Mouse (Mus musculus): ENCODE results near the gene Slc51a. TPM values are rescaled to one million over a fixed set of nuclear protein-coding genes. Genes with fewer than 3 reads are reported as not detected.

The Slc51a gene
- polyA plus RNA-seq, 1 experiment from 2014 or later, result 46.0 TPM

DNA sequence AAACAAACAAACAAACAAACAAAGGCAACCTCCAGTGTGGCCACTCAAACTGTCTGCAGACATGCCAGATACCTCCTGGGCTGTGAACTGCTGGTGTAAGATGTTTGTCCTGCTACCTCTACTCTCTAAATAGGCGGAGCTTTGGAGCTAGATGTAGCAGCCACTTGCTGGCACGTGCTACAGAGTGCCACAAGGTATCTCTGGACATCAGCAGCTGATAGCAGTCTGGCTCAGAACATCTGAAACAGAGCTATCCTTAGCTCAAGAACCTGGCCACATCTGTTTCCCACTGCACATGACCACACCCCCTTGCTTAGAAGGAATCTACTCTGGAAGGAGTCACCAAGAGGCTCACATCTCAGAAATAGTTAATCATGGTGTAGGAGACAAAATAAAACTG, 2.5 kb downstream of the Slc51a start:
- WGBS, result 59% methylated on average over 2 of the region's 2 CpGs
- no peak overlapping the region for H3K4me3 ChIP-seq (ENCODE audit: low read depth, low read length)
- no peak for ATAC-seq (replicated peaks; ENCODE audit: low FRiP score, low TSS enrichment, low read depth)

GRCm38 (mm10) chr16:32484431-32484871, 3.2 kb downstream of the Slc51a start:
- H3K27ac ChIP-seq (ENCODE audit: low read depth), result peak overlapping the region; percentile 33; the same call in 1 of the 2 replicates
- H3K4me1 ChIP-seq (replicated peaks; ENCODE audit: control insufficient read depth, insufficient read depth, low read length), result no peaks in the 10 kb centered on the region; the same call in 1 of the 2 replicates
- H3K36me3 ChIP-seq (ENCODE audit: control insufficient read depth, insufficient read depth, low read length), result no peaks in the 10 kb centered on the region
- H3K4me2 ChIP-seq (ENCODE audit: low read length), result no peak overlapping the region; the same call in 1 of the 2 replicates
- DNase-seq (ENCODE audit: low spot score) (no peak), ATAC-seq (replicated peaks; ENCODE audit: low FRiP score, low TSS enrichment, low read depth) (peak; percentile 68)
- no peaks in the 10 kb centered on the region for H3K27me3 ChIP-seq (replicated peaks; ENCODE audit: control insufficient read depth, insufficient read depth, low read length)
- WGBS, result 20% methylated on average over 7 of the region's 7 CpGs
- no peak overlapping the region for H3K9ac ChIP-seq (ENCODE audit: low read length)
- no peaks in the 10 kb centered on the region for H3K9me3 ChIP-seq (ENCODE audit: control insufficient read depth, low read length)
- no peak overlapping the region for H3K4me3 ChIP-seq (ENCODE audit: low read depth, low read length)

More for the DNA sequence above, 2.5 kb downstream of the Slc51a start:
- Histone ChIP-seq H3K27me3 (replicated peaks; ENCODE audit: control insufficient read depth, insufficient read depth, low read length) (no peaks in the 10 kb centered on the region), H3K27ac (ENCODE audit: low read depth) (no peak overlapping the region), H3K9me3 (ENCODE audit: control insufficient read depth, low read length) (no peaks in the 10 kb centered on the region), H3K9ac (ENCODE audit: low read length) (no peak overlapping the region), H3K36me3 (ENCODE audit: control insufficient read depth, insufficient read depth, low read length) (no peaks in the 10 kb centered on the region), H3K4me2 (ENCODE audit: low read length) (peak overlapping the region; percentile 33; the same call in 1 of the 2 replicates), H3K4me1 (replicated peaks; ENCODE audit: control insufficient read depth, insufficient read depth, low read length) (no peaks in the 10 kb centered on the region; the same call in 1 of the 2 replicates)
- no peak for DNase-seq (ENCODE audit: low spot score)

GRCm38 (mm10) chr16:32479415-32479814, 8.3 kb downstream of the Slc51a start:
- H3K9ac ChIP-seq (ENCODE audit: low read length), result no peak overlapping the region
- no peak overlapping the region for H3K4me2 ChIP-seq (ENCODE audit: low read length)
- DNase-seq (ENCODE audit: low spot score) (no peak), ATAC-seq (replicated peaks; ENCODE audit: low FRiP score, low TSS enrichment, low read depth) (no peak)
- 0 out of 2 replicates have a peak, but pooled peaks cover 5% of the 10 kb centered on the region for H3K36me3 ChIP-seq (ENCODE audit: control insufficient read depth, insufficient read depth, low read length)
- no peak overlapping the region for H3K4me3 ChIP-seq (ENCODE audit: low read depth, low read length)
- no peaks in the 10 kb centered on the region for H3K9me3 ChIP-seq (ENCODE audit: control insufficient read depth, low read length)
- no peak overlapping the region for H3K27ac ChIP-seq (ENCODE audit: low read depth)
- H3K27me3 ChIP-seq (replicated peaks; ENCODE audit: control insufficient read depth, insufficient read depth, low read length), result no peaks in the 10 kb centered on the region
- WGBS, result 65% methylated on average over 2 of the region's 2 CpGs
- H3K4me1 ChIP-seq (replicated peaks; ENCODE audit: control insufficient read depth, insufficient read depth, low read length), result no peaks in the 10 kb centered on the region

- no peaks in the 10 kb centered on the region for H3K27me3 ChIP-seq (replicated peaks; ENCODE audit: control insufficient read depth, insufficient read depth, low read length)
- 67% methylated on average over 6 of the region's 6 CpGs for WGBS
- no peak overlapping the region for H3K27ac ChIP-seq (ENCODE audit: low read depth)
- peaks cover 10% of the 10 kb centered on the region; the same call in 1 of the 2 replicates for H3K36me3 ChIP-seq (ENCODE audit: control insufficient read depth, insufficient read depth, low read length)
- H3K9ac ChIP-seq (ENCODE audit: low read length), result no peak overlapping the region
- no peaks in the 10 kb centered on the region for H3K9me3 ChIP-seq (ENCODE audit: control insufficient read depth, low read length)
- H3K4me2 ChIP-seq (ENCODE audit: low read length), result no peak overlapping the region
- no peak for DNase-seq (ENCODE audit: low spot score)
- ATAC-seq (replicated peaks; ENCODE audit: low FRiP score, low TSS enrichment, low read depth), result no peak
- no peaks in the 10 kb centered on the region for H3K4me1 ChIP-seq (replicated peaks; ENCODE audit: control insufficient read depth, insufficient read depth, low read length)
- no peak overlapping the region for H3K4me3 ChIP-seq (ENCODE audit: low read depth, low read length)
Observed at GRCm38 (mm10) chr16:32477315-32477714, 10.4 kb downstream of the Slc51a start.

DNA sequence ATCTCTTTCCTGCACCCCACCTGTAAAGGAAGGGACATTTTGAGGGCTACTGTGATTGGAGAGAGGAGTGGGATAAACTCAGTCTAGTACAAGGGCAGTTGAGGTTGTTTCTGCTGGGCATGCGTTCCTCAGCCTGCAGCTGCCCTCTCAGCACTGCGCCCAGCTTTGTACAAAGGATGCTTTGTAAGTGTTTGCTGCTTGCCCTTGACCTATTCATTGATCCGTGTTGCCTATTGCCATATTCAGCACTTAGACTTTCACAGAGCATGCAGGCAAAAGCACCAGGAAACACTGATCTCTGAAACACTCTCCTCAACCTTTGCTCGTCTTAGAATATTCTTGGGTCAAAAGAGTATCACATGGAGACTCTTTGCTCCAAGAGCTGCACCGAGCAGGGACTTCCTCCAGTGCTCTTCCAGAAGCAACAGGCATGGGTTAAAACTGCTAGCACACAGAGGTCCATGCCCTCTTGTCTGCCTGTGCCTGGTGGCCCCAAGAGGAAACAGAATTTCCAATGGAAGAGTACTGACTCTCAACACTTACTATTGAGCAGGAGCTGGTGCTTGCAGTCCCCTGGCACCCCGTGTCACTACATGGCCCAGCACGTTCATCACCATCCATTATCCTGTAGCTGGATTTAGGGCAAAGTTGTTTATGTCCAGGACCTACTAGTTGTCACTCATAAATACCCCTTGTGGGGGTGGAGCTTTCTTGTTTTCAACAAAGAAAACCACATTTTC, 15.2 kb downstream of the Slc51a start:
- H3K27ac ChIP-seq (ENCODE audit: low read depth), result no peak overlapping the region

GRCm38 (mm10) chr16:32469404-32470105, 18.1 kb downstream of the Slc51a start:
- H3K36me3 ChIP-seq (ENCODE audit: control insufficient read depth, insufficient read depth, low read length), result peaks cover 46% of the 10 kb centered on the region
- DNase-seq (ENCODE audit: low spot score) (no peak), ATAC-seq (replicated peaks; ENCODE audit: low FRiP score, low TSS enrichment, low read depth) (no peak)
- no peak overlapping the region for H3K9ac ChIP-seq (ENCODE audit: low read length)
- H3K9me3 ChIP-seq (ENCODE audit: control insufficient read depth, low read length), result no peaks in the 10 kb centered on the region
- H3K4me1 ChIP-seq (replicated peaks; ENCODE audit: control insufficient read depth, insufficient read depth, low read length), result no peaks in the 10 kb centered on the region
- no peak overlapping the region for H3K27ac ChIP-seq (ENCODE audit: low read depth)
- H3K4me2 ChIP-seq (ENCODE audit: low read length), result no peak overlapping the region
- 78% methylated on average over 5 of the region's 5 CpGs for WGBS
- H3K27me3 ChIP-seq (replicated peaks; ENCODE audit: control insufficient read depth, insufficient read depth, low read length), result no peaks in the 10 kb centered on the region
- H3K4me3 ChIP-seq (ENCODE audit: low read depth, low read length), result no peak overlapping the region

More for the DNA sequence above, 15.2 kb downstream of the Slc51a start:
- Histone ChIP-seq H3K27me3 (replicated peaks; ENCODE audit: control insufficient read depth, insufficient read depth, low read length) (no peaks in the 10 kb centered on the region), H3K4me1 (replicated peaks; ENCODE audit: control insufficient read depth, insufficient read depth, low read length) (no peaks in the 10 kb centered on the region), H3K9ac (ENCODE audit: low read length) (no peak overlapping the region), H3K4me3 (ENCODE audit: low read depth, low read length) (no peak overlapping the region), H3K9me3 (ENCODE audit: control insufficient read depth, low read length) (no peaks in the 10 kb centered on the region), H3K4me2 (ENCODE audit: low read length) (no peak overlapping the region), H3K36me3 (ENCODE audit: control insufficient read depth, insufficient read depth, low read length) (peaks cover 45% of the 10 kb centered on the region)
- 72% methylated on average over 7 of the region's 7 CpGs for WGBS
- DNase-seq (ENCODE audit: low spot score), result peak; percentile 39
- ATAC-seq (replicated peaks; ENCODE audit: low FRiP score, low TSS enrichment, low read depth), result no peak

- Histone ChIP-seq H3K9me3 (ENCODE audit: control insufficient read depth, low read length) (no peaks in the 10 kb centered on the region), H3K4me1 (replicated peaks; ENCODE audit: control insufficient read depth, insufficient read depth, low read length) (no peaks in the 10 kb centered on the region), H3K4me3 (ENCODE audit: low read depth, low read length) (no peak overlapping the region), H3K27ac (ENCODE audit: low read depth) (no peak overlapping the region), H3K36me3 (ENCODE audit: control insufficient read depth, insufficient read depth, low read length) (peaks cover 51% of the 10 kb centered on the region), H3K27me3 (replicated peaks; ENCODE audit: control insufficient read depth, insufficient read depth, low read length) (no peaks in the 10 kb centered on the region), H3K9ac (ENCODE audit: low read length) (no peak overlapping the region), H3K4me2 (ENCODE audit: low read length) (no peak overlapping the region)
- WGBS, result 86% methylated on average over 3 of the region's 3 CpGs
- DNase-seq (ENCODE audit: low spot score) (peak; percentile 1), ATAC-seq (replicated peaks; ENCODE audit: low FRiP score, low TSS enrichment, low read depth) (no peak)
Observed at GRCm38 (mm10) chr16:32468488-32468887, 19.2 kb downstream of the Slc51a start.

DNA sequence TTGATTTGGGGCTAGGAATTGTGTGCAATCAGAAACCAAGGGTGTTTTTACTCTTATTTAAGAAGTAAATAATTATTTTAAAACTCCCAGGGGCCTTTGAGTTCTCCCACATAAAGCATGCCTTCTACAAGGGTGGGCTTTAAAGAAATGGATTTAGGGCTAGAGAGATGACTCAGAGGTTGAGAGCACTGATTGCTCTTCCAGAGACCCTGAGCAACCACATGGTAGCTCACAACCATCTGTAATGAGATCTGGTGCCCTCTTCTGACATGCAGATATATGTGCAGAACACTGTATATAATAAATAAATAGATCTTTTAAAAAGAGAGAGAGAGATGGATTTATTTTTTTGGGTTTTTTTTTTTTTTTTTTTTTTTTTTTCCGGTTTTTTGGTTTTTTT, 22.8 kb downstream of the Slc51a start:
- 0% methylated on average over 1 of the region's 1 CpGs for WGBS

More for the DNA sequence above, 22.8 kb downstream of the Slc51a start:
- H3K27ac ChIP-seq (ENCODE audit: low read depth), result no peak overlapping the region
- H3K36me3 ChIP-seq (ENCODE audit: control insufficient read depth, insufficient read depth, low read length), result peaks cover 36% of the 10 kb centered on the region
- no peaks in the 10 kb centered on the region for H3K4me1 ChIP-seq (replicated peaks; ENCODE audit: control insufficient read depth, insufficient read depth, low read length)
- no peak for ATAC-seq (replicated peaks; ENCODE audit: low FRiP score, low TSS enrichment, low read depth)
- H3K4me2 ChIP-seq (ENCODE audit: low read length), result no peak overlapping the region
- no peak overlapping the region for H3K4me3 ChIP-seq (ENCODE audit: low read depth, low read length)
- H3K27me3 ChIP-seq (replicated peaks; ENCODE audit: control insufficient read depth, insufficient read depth, low read length), result no peaks in the 10 kb centered on the region
- DNase-seq (ENCODE audit: low spot score), result peak; percentile 36
- no peaks in the 10 kb centered on the region for H3K9me3 ChIP-seq (ENCODE audit: control insufficient read depth, low read length)
- no peak overlapping the region for H3K9ac ChIP-seq (ENCODE audit: low read length)

Data from intestine, embryonic 14.5 days (tissue).